Mouse (Mus musculus) liver, embryonic 14.5 days (tissue): ENCODE measurements at regions not wholly inside any gene's neighbourhood (a gene's known extent, or its start where the extent isn't known, plus 50 kb on each side); places are given as distances from the start of the nearest gene placed in this dataset.

Experiments
- CTCF ChIP-seq: IDR thresholded peaks from 2 replicates; pipeline ENCODE4 v1.5.1; 2016; ENCODE audit warnings: antibody characterized with exemption, low read depth, control low read depth
- EP300 ChIP-seq: IDR thresholded peaks from 2 replicates; pipeline ENCODE4 v1.6.1; 2016; ENCODE audit warnings: antibody characterized with exemption, low read depth

DNA sequence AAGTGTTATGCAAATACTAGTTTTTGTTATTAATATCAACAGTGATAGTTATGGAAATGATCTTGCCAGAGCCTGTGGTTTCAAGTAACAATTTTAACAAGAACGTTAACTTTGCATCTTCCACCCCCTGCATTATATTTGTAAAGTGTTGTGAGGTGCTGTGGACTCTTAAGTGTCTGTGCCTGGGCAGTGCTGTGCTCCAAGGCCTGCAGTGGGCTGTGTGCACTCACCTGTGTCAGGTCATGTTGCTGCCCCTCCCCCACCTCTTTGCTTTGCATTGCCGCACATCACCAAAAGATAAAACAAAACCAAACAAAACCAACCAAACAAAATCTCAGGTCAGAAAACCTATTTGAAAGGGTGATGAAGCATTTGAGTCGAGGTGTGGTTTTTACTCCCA lies 297.7 kb downstream of the Sec16b start:
- TF ChIP-seq CTCF, result no peak
- no peak for TF ChIP-seq EP300
